ENCODE assay signal across 15 mouse cellular contexts in the genomic region with DNA sequence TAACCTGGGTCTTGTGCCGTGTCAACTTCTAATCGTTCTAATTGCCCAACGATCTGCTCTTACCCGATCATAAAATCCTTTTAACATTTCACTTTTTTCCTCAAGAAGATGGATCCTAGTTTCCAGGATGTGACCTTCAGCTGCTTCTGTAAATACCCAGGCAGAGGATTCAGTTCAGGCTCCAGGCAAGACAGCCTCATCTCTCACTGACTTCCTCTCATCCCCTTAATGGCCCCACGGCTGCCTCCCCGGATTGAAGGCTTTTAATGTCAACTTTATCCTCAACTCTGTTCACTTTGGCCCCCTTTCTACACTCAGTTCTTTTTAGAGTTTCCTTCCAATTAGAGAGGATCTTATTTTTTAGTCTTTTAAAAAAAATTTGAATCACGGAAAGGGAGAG.
DNase-seq lines count a peak whose midpoint lies in the region; ATAC-seq and TF ChIP-seq lines count a peak whose summit lies in the region.
"Had no signal": no experiment of that assay in that cellular context is flagged by ENCODE, and none has a peak within 500 bp of the region (broad histone marks: within the 10 kb centered on the region; RNA-seq: fewer than 3 reads in every experiment).

No protein-coding gene starts in this region.

- H3K9ac ChIP-seq in forebrain, embryonic 13.5 days, result no peak overlapping the region
- H3K9ac ChIP-seq in kidney, embryonic 15.5 days, result no peak overlapping the region
- H3K9ac ChIP-seq: embryonic facial prominence, embryonic 15.5 days had no signal

- no peaks in the 10 kb centered on the region for H3K27me3 ChIP-seq in forebrain, embryonic 10.5 days (ENCODE audit: poor library complexity, severe bottlenecking)
- H3K27me3 ChIP-seq in forebrain, embryonic 13.5 days, result no peaks in the 10 kb centered on the region
- no peaks in the 10 kb centered on the region for H3K27me3 ChIP-seq in kidney, embryonic 15.5 days
- H3K27me3 ChIP-seq in kidney, adult 2 months (replicated peaks; ENCODE audit: control insufficient read depth, insufficient read depth, low read length), result no peaks in the 10 kb centered on the region
- H3K27me3 ChIP-seq in midbrain, embryonic 10.5 days (ENCODE audit: low read depth, poor library complexity, severe bottlenecking), result no peaks in the 10 kb centered on the region
- H3K27me3 ChIP-seq: embryonic facial prominence, embryonic 15.5 days; Patski had no signal

- H3K9me3 ChIP-seq in forebrain, embryonic 10.5 days, result no peaks in the 10 kb centered on the region
- H3K9me3 ChIP-seq in forebrain, embryonic 13.5 days (replicated peaks), result no peaks in the 10 kb centered on the region
- H3K9me3 ChIP-seq in kidney, embryonic 15.5 days (replicated peaks), result no peaks in the 10 kb centered on the region
- no peaks in the 10 kb centered on the region for H3K9me3 ChIP-seq in midbrain, embryonic 10.5 days (replicated peaks)
- H3K9me3 ChIP-seq: embryonic facial prominence, embryonic 15.5 days had no signal

- DNase-seq in forebrain, embryonic 10.5 days (ENCODE audit: extremely low spot score, low spot score), result no peak
- no peak for DNase-seq in kidney, adult 2 months
- DNase-seq in brain, adult 2 months (ENCODE audit: low read depth, low spot score), result peak; percentile 15
- no peak for DNase-seq in midbrain, embryonic 10.5 days (ENCODE audit: low spot score)
- DNase-seq in thymus, postnatal 10 days (ENCODE audit: low spot score in 2 of 2), result no peak
- DNase-seq in urinary bladder, postnatal 36 days (ENCODE audit: low spot score in 2 of 2), result no peak
- DNase-seq: B cell, adult 2 months; gastrocnemius, postnatal 10 days; kidney, adult 11 months; left cerebral cortex, postnatal 4 days; right cerebral cortex, adult 18-20 months had no signal

- 52% methylated on average over 7 of the region's 7 CpGs for WGBS in forebrain, embryonic 10.5 days
- 47% methylated on average over 7 of the region's 7 CpGs for WGBS in forebrain, embryonic 13.5 days
- 5% methylated on average over 7 of the region's 7 CpGs for WGBS in kidney, embryonic 15.5 days
- 10% methylated on average over 7 of the region's 7 CpGs for WGBS in kidney, adult 2 months
- 62% methylated on average over 7 of the region's 7 CpGs for WGBS in midbrain, embryonic 10.5 days

- TF ChIP-seq CTCF in kidney, adult 2 months (conservative IDR thresholded peaks at IDR 0.05; ENCODE audit: insufficient read depth, insufficient read length, low read depth, low read length), result no peak

- H3K4me1 ChIP-seq in forebrain, embryonic 10.5 days, result peaks cover 28% of the 10 kb centered on the region
- peaks cover 16% of the 10 kb centered on the region for H3K4me1 ChIP-seq in forebrain, embryonic 13.5 days
- peaks cover 14% of the 10 kb centered on the region for H3K4me1 ChIP-seq in kidney, embryonic 15.5 days
- no peaks in the 10 kb centered on the region for H3K4me1 ChIP-seq in kidney, adult 2 months (ENCODE audit: control insufficient read depth, insufficient read depth, low read length)
- peaks cover 29% of the 10 kb centered on the region for H3K4me1 ChIP-seq in midbrain, embryonic 10.5 days

- H3K27ac ChIP-seq in forebrain, embryonic 10.5 days, result 0 out of 2 replicates have a peak overlapping the region, but pooled peaks have one; percentile 48
- H3K27ac ChIP-seq in forebrain, embryonic 13.5 days, result no peak overlapping the region
- H3K27ac ChIP-seq in kidney, embryonic 15.5 days, result no peak overlapping the region
- no peak overlapping the region for H3K27ac ChIP-seq in kidney, adult 2 months (ENCODE audit: insufficient read depth, low read depth, low read length)
- H3K27ac ChIP-seq in midbrain, embryonic 10.5 days (replicated peaks), result peak overlapping the region; percentile 85
- H3K27ac ChIP-seq: embryonic facial prominence, embryonic 15.5 days had no signal

- no peak overlapping the region for H3K4me2 ChIP-seq in forebrain, embryonic 13.5 days
- H3K4me2 ChIP-seq in kidney, embryonic 15.5 days, result peak overlapping the region; percentile 38
- H3K4me2 ChIP-seq: embryonic facial prominence, embryonic 15.5 days had no signal

- H3K36me3 ChIP-seq in forebrain, embryonic 10.5 days (replicated peaks), result no peaks in the 10 kb centered on the region
- H3K36me3 ChIP-seq in forebrain, embryonic 13.5 days (ENCODE audit: poor library complexity, severe bottlenecking), result no peaks in the 10 kb centered on the region
- H3K36me3 ChIP-seq in kidney, embryonic 15.5 days, result no peaks in the 10 kb centered on the region
- H3K36me3 ChIP-seq in kidney, adult 2 months (ENCODE audit: control insufficient read depth, insufficient read depth, low read length), result no peaks in the 10 kb centered on the region
- H3K36me3 ChIP-seq in midbrain, embryonic 10.5 days, result no peaks in the 10 kb centered on the region
- H3K36me3 ChIP-seq: embryonic facial prominence, embryonic 15.5 days had no signal

- no peak for TF ChIP-seq POLR2A in kidney, adult 2 months (IDR thresholded peaks at IDR 0.05; ENCODE audit: low read depth, low read length)

- no peak for ATAC-seq in forebrain, embryonic 13.5 days
- no peak for ATAC-seq in kidney, embryonic 15.5 days (replicated peaks; ENCODE audit: low FRiP score)
- ATAC-seq: Patski had no signal

- no peak overlapping the region for H3K4me3 ChIP-seq in forebrain, embryonic 10.5 days
- no peak overlapping the region for H3K4me3 ChIP-seq in forebrain, embryonic 13.5 days
- H3K4me3 ChIP-seq in kidney, embryonic 15.5 days (replicated peaks), result no peak overlapping the region
- no peak overlapping the region for H3K4me3 ChIP-seq in kidney, adult 2 months (ENCODE audit: insufficient read depth, low read depth, low read length)
- no peak overlapping the region for H3K4me3 ChIP-seq in midbrain, embryonic 10.5 days
- H3K4me3 ChIP-seq: embryonic facial prominence, embryonic 15.5 days had no signal

Comparison
In these comparisons a context has a peak if more than half of its experiments do, and no peak if none do; other contexts are left out.
1. H3K27ac ChIP-seq: peak in forebrain, embryonic 10.5 days (single experiment) and midbrain, embryonic 10.5 days (single experiment); none in forebrain, embryonic 13.5 days (single experiment), kidney, embryonic 15.5 days (single experiment) and kidney, adult 2 months (single experiment).